Mouse (Mus musculus) lung, postnatal 36 days (tissue): ENCODE measurements around the gene Snorc.
"Not testable (repeated sequence)": the region's sequence is repeated elsewhere in the genome, so short reads cannot be mapped to it uniquely, and the experiment has no call there.

Source experiments
- DNase-seq: peaks from one replicate; pipeline ENCODE4 v3.0.0; 2022; ENCODE audit warnings: mixed read lengths

Gene Snorc

GRCm38 (mm10) chr1:87469971-87470370 lies at the start of gene Snorc:
Gene Snorc (plus strand): TSS chr1:87470271.
- not testable (repeated sequence) for DNase-seq

DNA sequence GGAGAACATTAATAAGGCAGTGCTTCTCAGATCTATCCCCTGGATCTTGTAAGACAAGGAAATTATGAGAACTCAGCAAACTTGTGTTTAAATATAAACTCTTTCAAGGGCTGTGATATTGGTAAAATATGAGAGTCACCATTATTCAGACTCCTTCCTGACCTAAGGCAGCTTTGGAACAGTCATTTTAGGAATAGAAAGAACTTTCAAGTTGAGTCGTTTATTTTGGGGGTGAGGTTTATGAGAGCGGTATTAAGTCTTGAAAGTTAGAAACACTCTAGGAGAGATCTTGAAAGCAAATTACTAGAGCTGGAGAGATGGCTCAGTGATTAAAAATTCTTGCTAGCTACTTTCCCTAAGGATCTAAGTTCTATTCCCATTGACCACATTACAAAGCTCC lies 34.9 kb upstream of the Snorc start:
- DNase-seq = no peak

GRCm38 (mm10) chr1:87436583-87436982 lies 33.5 kb upstream of the Snorc start:
- no peak for DNase-seq

DNA sequence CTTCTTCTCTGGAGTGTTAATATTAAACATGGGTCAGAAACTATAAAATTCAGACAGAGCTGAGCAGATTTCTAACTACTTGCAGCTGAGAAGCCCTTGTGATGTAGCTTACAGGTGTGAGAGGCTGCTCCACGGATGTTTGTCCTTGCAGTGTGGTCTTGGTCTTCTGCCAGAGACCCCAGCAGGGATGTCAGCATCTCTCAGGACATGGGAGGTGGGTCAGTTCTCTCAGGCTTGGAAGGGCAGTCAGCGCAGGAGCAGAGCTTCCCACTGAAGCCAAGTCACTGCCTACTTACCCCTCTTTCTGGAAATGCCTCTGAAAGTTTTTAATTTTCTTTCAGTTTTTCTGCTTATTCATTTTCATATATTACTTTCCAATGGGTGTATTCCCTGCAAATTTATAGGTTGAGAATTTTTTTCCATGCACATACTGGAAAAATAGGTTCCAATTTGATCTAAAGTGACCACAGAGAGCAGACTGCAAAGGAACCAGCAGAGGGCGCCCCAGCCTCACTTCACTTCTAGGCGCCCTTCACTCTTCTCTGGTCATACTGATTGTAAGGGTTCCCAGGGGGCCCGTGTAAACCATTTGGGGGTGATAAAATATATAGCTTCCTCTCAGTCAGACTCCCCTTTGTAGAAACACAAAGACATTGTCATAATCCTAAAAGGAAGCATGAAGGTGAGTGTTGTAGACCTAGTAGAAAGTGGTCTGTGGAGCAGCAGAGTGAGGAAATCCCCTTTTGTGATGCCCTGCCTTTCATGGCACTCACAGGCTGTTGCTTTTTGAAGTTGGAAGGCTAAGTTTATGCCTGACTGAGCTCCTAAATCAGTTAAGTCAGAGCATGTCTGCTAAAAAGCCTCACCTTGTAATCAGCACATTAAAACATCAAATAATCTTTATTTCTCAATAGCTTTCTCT lies 22.6 kb upstream of the Snorc start:
- peak; percentile 70 for DNase-seq

- no peak for DNase-seq
These were observed 20.6 kb upstream of the Snorc start for GRCm38 (mm10) chr1:87449432-87449831.

GRCm38 (mm10) chr1:87456425-87456824 lies 13.6 kb upstream of the Snorc start:
- DNase-seq = no peak

DNA sequence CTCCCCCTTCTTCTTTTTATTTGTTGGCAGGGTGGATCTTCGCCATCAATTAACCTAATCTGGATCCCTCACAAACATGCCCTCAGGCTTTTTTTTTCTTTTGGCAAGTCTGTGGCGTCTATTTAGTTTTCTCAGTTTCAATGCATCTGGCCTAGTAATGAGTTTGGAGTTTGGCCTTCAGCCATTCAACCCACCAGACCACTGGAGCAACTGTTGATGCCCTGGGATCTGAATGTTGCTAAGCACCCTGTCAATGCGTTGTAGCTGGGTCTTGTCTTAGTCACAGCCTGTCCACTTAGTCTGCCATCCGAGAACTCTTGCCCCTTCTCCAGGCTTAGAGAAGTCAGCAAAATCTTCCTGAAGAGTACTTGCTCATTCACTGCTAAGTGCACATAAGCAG lies 12.0 kb upstream of the Snorc start:
- DNase-seq = no peak

DNA sequence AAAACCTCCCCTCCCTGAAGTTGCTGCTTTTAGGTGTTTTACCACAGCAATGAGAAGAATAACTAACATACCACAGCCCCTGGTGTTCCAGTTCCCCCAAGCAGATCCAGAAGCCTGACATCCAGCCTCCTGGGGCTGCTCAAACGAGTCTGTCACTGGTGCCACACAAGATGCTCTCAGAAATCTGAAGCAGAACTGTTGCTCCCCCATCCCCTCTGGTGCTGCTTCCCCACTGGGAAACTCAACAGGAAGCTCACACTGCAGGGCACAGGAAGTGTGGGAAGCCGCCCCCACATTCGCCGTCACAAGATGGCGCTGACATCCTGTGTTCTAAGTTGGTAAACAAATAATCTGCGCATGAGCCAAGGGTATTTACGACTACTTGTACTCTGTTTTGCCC lies 10.2 kb upstream of the Snorc start:
- DNase-seq = not testable (repeated sequence)

DNA sequence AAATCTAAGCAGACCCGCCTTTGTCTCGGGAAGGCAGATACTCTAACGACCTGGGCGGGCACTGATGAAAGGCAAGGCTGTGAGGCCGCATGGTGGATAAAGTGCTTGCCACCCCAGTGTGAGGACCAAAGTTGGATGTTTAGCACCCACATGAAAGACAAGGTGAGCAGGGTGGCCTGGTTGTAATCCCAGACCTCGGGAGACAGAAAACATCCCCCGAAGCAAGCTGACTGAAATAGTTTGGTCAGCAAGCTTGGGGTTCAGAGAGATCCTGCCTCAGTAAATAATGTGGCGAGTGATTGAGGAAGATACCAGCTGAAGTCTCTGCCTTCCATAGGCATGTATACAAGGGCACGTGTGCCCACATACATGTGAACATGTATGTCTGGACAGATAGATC lies 2.6 kb upstream of the Snorc start:
- DNase-seq = no peak

GRCm38 (mm10) chr1:87468321-87468720 lies 1.8 kb upstream of the Snorc start:
- DNase-seq = peak; percentile 13

DNA sequence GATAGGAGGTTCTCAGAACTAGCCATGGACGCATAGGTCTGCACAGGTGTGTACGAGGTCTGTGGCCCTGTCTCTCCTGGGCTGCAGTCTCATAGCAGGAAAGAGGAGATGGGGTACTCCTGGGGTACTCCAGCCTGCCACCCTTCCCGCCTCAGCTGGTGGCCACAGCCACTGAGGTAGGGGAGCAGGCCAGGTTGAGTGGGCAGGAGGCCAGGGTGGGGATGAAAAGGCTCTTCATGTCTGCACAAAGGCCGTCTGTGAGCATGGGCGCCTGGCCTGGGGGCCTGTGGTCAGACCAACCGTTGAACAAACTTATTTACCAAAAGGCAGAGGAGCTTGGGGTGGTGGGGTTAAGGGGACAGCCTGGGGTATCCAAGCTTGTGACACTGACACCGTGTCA lies 1.8 kb downstream of the Snorc start:
- no peak for DNase-seq

- peak; percentile 17 for DNase-seq
These were observed 2.5 kb downstream of the Snorc start for GRCm38 (mm10) chr1:87472576-87472975.

- DNase-seq = no peak
These were observed 5.2 kb downstream of the Snorc start for GRCm38 (mm10) chr1:87475076-87475895.

DNA sequence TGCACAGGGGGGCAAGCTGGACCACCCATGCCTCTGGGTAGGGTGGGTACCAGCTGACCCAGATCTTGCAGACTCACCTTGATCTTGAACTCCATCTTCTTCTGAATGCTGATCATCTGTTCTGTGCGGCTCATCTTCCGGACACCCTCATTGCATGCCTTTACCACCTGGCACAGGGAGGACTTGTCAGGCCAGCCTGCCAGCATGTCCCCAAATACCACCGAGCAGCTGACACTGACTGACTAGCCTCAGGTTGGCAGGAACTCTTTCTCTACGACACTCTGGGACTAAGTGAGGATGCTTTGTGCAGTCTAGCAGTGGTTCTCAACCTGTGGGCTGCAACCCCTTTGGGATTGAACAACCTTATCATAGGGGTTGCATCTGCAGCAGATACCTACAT lies 12.5 kb downstream of the Snorc start:
- no peak for DNase-seq

GRCm38 (mm10) chr1:87486386-87486785 lies 16.3 kb downstream of the Snorc start:
- no peak for DNase-seq

- no peak for DNase-seq
These were observed 22.2 kb downstream of the Snorc start for GRCm38 (mm10) chr1:87492285-87492684.

DNA sequence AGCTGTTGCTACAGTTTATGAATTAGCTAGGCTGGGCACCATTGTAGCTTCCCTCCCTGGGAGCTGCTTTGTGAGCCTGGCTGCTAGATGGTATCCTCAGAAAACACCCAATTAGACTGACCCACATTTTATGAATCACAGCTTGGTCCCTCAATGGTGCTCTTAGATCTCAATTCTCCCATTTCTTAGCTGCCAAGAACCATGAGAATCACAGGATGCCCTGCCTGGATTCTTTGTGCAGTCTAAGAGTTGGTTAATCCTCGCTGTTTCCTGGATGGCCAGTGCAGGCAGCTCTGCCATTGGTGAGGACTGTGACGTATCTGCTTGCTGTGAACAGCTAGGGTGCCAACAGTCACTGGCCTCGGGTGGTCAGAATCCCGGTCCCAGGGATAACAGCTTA lies 23.5 kb downstream of the Snorc start:
- no peak for DNase-seq

- DNase-seq = no peak
These were observed 35.5 kb downstream of the Snorc start for GRCm38 (mm10) chr1:87505524-87505923.

DNA sequence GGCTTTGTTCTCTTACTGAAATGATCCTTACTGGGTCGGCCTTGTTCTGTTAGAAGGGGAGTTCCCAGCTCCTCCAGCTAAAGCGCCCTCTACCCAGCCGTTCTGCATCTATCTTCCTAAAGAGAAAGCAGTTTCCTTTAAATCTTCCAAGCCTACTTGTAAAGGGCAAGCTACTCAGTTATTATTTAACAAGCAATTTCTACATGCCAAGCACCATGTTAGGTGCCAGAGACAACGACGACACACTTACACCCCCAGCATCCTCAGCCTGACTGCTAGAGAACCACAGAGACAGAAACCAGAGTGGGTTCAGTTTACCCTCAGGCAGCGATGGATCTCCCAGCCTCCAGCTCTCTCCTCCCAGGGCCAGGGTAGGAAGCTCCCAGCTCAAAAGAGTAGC lies 37.8 kb downstream of the Snorc start:
- no peak for DNase-seq

DNA sequence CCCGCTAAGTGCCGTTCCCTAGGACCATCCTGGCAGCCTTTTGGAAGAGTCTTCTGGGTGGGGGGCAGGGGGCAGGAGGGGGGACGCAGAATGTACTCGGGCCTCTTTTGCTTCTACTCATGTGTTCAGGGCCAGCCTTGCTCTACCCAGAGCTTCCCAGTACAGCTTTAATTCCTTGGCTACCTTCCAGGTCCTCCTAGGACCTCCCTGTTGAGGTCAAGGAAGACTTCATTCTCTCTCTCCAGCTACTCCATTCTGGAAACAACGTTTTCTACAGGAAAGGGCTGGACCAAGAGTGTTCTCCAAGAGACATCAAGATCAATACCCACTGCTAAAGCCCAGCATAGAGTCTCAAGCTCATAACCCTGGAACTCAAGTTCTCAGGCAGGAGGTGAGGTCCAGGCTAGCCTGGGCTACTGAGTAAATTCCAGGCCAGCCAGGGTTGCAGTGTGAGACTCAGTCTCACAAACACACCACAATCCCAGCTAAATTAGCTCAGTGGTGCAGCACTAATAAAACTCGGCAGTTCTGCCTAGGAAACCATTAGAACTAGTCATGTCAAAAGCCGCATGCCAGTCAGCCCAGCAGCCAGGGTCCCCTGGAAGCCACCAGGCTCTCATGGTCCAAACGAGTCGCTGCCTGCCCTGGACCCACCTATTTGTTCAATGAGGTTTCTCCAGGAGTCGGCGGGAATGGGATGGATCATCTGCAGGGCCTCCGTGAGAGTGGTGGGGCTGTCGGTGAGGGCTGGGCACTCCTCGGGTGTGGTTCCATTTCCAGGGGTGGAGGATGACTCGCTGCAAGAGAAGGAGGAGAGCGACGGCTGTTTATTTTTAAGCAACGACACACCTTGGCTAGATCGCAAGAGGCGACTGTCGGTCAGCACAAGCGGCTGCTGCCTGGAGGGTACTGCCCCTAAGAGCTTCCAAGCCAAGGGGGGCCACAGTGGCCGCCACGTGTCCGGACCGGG lies 38.8 kb downstream of the Snorc start:
- no peak for DNase-seq

DNA sequence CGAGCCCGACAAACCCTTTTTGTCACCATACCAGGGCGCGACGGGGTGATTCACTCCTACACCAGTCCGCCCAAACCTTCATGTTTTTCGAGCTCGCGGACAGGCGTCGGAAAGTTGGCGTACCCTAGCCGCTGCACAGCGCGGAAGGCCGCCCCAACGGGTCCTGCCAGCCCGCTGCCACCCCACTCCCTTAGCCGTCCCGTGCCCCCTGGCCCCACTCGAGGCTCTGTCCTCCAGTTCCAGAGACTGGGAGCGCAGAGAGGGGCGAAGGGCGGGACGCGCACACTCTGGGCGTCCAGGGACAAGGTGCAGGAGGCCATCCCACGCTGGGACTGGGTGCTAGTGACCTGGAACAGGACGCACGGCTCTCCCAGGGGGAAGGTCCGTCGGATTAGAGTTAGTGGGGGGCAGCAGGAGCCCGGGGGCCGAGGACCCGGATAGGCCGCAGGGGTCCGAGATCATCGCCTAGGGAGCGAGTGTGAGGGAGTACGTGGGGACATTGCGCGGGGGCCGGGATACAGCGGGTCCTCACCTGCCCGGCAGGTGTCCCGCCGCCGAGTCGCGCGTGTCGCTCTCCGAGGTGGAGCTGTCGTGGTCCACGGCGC lies 39.6 kb downstream of the Snorc start, which contains the start of gene Neu2:
Neu2 (plus strand) TSS at position 329 of the 605 bp plus-strand sequence.
- no peak for DNase-seq

DNA sequence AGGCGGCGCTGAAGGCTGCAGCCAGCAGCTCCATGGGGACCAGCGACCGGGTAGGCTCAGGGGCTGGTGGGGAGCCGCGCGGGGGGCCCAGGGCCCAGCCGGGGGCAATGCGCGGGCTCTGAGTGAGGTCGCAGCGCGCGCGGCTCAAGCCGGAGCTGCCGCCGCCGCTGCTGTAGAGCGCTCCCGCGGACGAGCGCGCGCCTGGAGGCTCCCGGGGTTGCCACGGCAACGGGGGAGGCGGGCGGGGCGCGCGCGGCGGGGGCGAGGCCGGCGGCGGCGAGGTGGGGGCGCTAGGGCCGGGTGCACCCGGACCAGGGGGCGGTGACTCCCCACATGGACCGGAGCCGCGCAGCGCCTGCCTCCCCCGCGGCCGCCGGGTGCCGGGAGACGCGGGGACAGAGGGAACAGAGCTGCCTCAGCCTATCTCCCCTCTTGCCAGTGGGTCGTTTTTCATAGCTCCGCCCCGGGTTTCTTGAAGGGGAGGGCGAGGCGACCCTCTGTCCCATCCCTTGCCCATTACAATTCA lies 40.2 kb downstream of the Snorc start:
- DNase-seq = peak; percentile 5
